Mouse (Mus musculus): ENCODE data around the gene Gfod2.
A peak's percentile ranks its signal among the peaks of the same experiment; 100 is the strongest.

Gfod2 gene

DNA sequence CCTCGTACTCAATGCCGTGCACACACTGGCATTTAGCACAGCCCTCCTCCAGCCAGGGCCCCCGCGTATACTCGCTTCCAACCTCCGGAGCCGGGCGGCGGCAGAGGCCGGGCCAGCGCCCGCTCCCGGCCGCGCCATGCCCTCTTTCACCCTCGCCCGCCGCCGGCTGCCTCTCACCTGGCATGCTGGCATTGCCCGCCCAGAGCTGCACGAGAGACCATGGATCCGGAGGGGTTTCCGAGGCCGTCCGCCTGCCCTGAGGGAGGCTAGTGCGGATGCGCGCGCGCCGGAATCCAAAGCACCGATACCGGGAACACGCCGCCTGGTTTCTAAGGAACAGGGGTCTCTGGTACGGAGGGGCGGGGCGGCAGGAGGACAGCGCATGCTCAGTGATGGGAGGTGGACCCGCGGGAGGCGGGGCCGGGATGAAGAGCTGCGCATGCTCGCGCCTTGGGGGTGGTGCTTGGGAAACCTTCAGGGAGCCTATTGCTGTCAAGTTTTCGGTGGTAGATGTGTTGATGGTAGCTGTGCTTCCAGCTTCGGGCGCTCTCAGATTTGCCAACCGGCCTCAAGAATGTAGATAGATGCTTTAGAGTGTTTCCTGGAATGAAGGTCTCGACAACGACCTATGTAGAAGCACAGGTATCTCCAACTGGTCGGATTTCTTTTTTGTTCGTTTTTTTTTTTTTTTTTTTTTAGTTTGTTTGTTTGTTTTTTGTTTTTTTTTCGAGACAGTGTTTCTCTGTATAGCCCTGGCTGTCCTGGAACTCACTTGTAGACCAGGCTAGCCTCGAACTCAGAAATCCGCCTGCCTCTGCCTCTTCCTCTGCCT lies at the start of gene Gfod2:
Gfod2 (minus strand) TSS at position 388 of the 832 bp plus-strand sequence.
- DNase-seq: peak; percentile 98

DNA sequence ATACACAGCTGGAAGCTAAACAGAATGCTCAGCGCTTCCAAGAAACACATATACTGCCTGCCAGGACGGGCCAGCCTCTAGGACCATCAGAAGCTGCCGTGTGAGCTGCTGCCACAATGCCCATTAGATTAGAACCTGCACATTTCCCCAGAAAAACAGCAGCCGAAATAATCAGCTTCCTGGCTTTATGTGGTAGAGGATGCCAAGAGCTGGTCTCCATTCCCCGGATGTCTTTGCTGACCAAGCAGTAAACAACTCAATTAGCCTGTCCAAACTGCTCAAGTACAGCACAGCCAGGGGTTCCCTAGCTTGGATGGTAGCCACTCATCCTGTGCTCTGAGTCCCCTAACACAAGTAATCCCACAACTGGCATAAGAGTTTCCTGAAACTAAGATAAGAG lies 49.3 kb upstream of the Gfod2 start:
- DNase-seq: no peak

DNA sequence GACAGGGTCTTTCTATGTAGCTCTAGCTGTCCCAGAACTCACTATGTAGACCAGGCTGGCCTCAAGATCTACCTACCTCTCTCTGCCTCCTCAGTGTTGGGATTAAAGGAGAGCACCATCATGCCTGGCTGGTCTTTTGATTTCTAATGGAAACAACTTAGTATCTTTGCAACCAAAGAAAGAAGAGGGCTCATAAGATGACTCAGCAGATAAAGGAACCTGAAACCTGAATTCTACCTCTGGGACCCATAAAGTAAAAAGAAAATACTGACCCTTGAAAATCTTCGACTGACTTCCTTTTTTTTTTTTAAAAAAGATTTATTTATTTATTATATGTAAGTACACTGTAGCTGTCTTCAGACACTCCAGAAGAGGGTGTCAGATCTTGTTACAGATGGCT lies 47.5 kb upstream of the Gfod2 start:
- DNase-seq: no peak

DNA sequence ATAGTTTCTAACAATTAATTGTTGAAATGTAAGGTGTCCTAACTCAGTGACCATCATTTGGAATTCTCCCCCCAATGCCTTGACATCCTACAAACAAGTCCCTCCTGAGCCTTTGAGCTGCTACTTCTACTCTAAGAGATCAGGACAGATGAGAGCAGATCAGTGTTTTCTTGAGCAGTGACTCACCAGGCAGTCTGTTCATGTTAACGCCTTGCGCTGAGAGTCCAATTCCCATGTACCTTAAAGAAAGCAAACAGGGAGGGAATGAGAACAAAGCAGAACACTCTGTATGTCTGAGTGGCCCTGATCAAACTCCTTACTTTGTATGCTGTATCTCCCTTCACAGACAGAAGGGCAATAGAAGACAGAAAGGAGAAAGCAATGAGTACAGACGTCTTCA lies 46.9 kb upstream of the Gfod2 start:
- no peak for DNase-seq

DNA sequence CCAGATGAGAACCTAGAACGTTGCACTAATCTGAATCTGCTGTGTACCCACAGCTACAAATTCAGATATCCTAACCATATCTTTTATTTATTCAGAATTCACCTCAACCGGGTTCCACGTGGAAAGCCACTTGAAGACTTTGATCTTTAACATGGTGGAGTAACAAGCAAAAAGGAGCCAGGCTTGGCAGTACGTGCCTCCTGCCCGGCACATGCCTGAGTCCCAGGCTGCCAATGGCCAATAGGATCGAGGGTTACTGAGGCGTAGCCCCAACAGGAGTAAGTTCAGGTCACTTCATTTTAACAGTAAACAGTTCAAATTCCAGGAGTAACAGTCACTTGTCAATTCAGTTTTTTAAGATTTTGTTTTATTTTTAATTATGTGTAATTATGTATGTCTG lies 46.3 kb upstream of the Gfod2 start:
- DNase-seq: no peak

DNA sequence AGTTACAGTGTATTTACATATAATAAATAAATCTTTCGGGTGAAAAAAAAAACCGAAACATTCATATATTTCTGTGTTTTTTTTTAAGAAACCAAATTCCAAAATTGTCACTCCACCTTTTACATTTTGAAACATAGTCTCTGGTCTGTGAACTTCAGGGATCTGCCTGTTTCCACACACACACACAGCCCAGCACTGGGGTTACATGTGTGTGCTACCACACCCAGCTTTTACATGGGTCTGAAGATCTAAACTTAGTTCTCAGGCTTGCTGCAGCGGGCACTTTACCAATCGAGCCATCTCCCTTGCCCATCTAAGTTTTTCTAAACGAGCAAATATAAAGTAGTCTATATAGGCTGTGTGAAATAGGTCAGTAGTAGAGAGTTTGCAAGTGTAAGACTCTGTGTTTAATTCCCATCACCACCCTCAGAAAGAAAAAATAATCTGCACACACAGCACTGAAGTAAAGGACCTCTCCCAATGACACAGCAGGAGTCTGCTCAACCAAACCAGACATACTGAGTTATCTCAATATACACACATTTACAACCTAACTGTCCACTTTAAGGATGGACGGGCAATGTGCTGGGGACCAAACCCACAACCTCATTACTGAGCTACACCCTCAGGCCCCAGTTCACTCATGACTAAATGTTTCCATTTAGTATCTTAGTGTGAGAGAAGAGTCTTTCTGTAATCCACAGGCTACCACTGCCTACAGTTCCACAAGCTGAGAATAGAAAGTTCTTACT lies 42.9 kb upstream of the Gfod2 start:
- no peak for DNase-seq

DNA sequence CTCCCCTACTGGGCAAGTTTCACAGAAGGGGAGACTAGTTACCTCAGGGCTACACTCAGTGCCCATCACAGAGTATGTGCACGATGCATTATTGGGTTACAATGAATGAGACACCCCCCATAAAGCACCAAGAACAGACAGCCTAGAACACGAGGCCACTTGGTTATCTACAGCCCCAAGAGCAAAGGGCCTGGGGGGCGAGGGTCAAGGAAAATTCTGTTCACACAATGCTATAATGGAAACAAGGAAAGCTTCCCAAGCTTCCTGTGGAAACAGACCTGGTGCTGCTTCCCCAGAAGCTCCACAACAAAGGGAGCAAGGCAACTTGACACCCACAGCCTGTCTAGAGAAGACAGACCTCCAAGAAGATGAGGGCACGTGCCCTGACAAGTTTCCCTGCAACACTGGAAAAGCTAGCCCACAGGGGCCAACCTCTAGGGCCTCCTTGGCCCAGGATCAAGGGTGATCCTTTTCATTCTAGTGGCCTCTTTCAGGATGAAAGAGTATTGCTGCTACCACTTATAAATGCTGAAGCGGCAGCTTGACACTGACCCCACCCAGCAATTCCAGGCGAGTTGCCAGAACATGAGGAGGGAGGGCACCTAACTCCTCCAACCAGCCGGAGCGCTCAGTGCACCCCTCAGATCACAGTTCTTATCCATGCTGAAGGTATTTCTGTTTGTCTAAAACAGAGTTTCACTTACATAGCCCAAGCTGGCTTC lies 40.8 kb upstream of the Gfod2 start:
- DNase-seq: peak; percentile 61 to 81

DNA sequence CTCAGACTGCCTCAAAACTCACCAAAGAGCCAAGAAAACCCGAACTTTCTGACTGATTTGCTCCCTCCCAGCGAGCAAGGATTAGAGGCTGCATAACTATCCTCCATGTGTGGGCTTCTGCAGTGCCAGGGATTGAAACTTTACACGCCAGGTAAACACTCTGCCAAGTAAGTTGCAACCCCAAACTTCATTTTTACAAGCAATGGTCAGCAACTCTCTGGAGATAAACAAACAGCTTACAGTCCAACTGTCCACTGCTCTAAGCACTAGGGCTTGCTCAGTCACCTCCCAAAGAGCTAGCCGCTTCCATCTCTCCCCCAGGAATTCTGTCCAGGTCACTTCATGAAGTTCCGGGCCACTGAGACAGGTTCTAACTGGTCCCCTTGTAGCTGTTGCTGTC lies 39.9 kb upstream of the Gfod2 start:
- no peak for DNase-seq

DNA sequence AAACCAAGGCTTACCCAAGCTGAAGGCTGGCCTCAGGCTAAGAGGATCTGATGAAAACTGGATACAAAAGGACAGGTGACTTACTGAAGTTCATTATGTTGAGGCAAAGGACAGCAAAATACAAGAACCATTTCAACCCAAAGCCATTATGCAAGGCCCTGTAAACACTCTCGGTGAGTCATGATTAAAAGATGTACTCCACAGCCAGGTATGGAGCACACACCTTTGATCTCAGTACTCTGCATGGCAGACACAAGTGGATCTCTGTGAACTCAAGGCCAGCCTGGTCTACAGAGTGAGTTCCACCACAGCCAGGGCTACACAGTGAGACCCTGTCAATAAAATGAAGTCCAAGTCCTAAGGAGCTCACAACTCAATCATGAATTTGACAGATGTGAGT lies 37.3 kb upstream of the Gfod2 start:
- no peak for DNase-seq

DNA sequence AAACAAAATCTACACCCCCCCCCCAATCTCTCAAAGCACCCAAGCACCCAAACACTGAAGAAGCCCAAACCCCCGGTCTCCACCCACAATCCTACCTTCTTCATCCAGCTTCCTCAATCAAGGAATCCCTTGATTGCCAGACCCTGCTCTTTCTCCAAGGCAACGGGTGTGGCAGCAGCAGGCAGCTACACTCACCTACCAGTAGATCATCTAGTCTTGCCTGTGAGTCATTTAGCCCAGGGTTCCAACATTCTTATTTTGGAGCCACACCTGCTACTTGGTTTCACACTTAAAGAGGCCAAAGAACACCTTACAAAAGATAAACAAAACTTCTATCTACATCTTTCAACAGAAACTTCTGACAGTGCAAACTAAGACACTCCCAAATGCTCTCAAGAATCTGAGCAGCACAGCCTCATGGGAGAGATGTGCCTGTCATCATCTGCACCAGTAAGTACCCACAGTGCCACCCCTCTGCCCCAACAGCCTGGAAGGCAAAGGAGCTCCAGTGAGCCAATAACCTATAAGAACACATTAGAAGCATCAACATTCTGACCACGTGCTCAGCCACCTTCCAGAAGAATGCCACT lies 35.6 kb upstream of the Gfod2 start:
- DNase-seq: no peak

DNA sequence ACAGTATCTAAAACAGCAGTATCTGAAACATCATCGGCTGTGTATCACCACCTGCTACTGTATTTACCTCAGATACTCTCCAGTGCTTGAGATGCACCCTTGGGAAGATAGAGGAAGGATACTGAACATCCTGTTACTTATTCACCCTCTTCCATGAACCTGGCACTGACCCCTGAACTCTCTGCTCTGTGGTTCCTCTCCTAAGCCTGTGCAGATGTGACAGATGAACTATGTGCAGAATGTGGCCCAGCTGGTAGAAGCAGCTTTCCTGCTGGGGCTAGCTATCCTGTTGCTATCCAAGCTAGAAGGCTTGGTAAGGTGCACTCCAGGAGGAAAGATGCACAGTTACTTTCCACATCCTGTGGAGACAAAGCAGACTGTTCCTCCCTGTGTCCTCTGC lies 34.9 kb upstream of the Gfod2 start:
- no peak for DNase-seq

DNA sequence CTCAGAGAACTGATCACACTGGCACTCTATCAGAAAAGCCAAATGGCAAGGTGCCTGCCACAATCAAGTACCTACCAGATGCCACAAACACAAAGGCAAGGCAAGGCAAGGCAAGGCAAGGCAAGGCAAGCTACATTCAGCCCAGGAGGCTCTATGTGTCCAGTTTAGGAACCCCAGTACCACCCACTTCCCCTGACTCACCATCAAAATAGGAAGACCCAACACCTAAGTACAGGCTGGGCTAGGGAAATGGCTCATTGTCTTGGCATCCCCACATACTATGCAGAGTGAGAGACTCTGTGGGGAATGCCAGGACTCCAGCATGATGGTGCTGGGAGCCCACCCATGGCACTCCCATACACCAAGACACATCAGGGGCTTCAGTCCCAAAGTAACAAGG lies 31.2 kb upstream of the Gfod2 start:
- DNase-seq: no peak

DNA sequence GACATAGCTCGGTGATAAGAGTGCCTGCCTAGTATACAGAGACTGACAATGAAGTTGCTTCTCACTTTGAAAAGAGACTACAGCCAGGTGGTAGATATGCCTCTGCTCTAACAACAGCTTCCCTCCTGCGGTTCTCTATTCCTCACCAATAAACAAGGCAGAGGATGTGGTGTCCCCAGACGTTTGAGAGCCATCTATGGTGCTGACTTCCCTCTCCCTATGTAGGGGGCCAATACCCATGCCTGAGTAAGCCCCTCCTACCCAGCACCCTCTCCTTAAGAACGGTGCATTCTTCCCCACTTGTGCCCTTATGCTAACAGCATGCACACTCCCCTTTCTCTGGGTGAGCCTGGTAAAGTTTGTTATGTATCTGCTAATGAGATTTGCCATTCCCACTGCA lies 30.5 kb upstream of the Gfod2 start:
- DNase-seq: no peak

DNA sequence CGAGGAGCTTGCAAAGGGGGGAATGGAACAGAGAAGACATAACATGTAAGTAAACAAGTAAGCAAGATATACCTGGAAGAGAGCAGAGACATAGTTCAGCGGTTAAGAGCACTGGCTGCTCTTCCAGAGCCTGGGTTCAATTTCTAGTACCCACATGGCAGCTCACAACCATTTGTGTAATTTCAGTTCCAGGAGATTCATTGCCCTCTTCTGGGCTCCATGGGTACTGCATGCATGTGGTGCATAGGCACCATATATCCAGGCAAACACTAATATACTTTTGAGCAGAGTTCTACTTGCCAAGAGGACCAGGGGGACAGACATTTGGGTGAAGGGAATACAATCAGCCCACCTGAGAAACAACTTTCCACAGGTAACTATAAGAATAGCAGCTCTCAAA lies 29.8 kb upstream of the Gfod2 start:
- peak in 1 of 2 experiments; percentile 59 for DNase-seq

DNA sequence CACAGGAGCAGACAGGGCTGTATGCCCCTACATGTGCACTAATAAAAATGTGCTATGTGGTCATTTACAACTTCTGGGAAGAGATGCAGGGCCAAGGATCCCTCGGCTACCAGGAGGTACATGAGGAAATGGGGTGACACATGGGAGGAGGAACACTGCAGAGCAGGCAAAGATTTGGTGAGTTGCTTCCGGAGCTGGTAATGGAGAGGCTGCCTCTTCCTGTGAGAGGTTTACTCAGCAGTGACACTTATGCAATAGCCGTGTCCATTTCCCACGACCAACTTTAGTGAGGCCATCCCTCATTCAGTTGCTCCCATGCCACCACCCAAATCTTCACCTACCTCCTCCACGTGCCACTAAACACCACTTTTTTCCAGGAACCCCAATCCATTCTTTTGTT lies 21.8 kb upstream of the Gfod2 start:
- no peak for DNase-seq

DNA sequence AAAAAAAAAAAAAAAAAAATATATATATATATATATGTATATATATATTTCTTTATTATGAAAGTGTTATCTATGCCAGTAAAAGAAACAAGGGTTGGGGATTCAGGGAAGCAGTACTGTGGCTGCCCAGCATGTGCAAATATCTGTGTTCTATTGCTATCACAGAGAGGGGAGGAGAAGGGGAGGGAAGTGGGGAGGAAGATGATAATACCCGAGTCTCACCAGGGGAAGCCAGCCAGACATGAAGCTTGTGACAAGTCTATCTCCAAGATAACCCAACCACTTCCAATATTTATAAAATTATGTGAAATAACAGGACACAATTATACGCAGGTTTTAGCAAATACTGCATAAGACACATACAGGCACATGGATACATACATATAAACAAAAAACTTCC lies 19.4 kb upstream of the Gfod2 start:
- DNase-seq: no peak

DNA sequence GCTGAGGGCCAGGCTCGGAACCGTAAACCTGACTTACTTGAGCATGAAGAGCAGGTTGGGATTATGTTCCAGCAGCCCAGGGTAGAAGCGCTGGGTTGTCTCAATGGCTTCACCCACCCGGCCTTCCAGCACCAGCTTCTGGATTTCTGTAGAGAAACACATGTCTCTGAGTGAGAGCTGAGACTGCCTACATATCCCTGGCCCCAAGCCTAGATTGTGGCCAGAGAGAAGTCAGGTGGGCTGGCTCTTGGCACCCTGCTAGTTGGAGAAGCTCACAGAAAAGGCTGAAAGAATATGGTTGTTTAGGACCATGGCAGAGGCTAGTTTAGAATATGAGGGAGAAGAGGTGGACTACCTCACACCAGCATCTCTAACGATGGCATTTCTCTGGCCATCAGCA lies 16.0 kb upstream of the Gfod2 start:
- peak in 1 of 2 experiments; percentile 40 for DNase-seq

DNA sequence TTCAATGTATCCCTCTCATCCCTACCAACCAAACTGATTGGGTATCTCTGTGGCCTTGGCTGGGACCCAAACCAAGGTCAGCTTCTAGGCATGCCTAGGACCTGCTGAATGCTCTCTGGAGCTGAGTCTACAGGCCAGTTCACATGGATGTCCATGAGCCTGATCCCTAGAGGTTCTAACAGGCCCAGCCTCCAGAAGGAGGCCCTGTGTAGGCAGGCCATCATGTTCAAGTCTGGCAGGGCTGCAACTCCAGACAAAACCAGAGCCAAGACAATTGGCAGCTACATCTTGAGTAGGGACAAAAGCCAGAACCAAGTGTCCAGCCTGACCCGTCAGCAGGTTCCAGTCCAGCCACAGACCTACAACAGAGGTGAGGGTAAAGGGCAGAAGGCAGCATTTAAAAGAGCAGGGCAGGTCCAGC lies 15.0 kb upstream of the Gfod2 start:
- DNase-seq: peak; percentile 61 to 68

DNA sequence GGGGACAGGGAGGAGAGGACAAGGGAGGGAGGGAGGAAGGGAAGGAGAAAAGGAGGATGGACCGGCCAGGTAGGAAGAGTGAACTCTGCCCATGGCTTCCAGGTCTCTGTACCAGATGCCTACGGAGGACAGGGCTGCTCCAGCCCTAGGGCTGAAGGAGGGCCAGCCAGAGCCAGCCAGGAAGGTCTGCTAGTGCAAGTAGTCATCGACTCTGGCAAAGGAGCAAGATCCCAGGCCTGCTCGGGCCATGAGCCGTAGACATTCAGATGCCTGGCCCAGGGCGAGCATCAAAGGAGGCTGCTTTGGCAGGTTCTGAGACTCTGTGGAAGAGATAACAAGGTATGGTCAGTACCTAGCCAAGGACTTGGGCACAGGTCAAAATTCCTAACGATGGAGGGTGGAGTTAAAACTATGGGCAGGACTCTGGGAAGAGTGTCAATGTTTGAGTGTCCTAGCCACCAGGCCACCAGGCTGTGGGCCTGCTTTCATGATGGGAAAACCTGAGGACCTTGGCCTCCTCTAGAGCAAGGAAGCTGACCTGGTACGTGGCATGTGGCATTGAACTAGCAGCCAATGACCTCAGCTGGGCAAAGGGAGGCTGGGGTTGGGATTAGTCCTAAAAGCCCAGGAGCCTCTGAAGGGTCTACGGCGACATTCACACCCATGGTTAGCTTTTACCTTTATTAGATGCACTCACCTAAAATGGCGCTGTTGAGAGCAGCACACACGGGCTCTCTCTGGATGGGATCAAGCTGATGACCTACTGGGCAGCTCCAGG lies 13.1 kb upstream of the Gfod2 start:
- DNase-seq: no peak

DNA sequence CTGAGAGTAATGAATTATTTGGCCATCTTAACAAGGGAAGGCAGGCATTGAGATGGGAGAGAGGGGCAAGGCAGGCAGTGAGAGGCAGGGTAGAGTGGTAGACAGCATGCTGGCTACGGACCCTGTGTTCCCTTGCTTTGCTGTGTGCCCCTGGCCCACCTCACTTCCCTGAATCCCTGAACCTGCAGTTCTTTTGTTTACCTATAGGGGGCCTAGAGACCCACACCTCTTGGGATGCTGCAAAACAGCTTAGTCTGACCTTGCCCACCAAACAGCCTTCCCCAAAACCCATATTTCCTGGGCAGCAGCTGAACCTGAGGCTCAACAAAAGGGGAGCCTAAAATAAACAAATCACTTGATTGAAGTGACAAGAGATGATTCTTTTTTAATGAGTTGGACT lies 12.1 kb upstream of the Gfod2 start:
- no peak for DNase-seq

DNA sequence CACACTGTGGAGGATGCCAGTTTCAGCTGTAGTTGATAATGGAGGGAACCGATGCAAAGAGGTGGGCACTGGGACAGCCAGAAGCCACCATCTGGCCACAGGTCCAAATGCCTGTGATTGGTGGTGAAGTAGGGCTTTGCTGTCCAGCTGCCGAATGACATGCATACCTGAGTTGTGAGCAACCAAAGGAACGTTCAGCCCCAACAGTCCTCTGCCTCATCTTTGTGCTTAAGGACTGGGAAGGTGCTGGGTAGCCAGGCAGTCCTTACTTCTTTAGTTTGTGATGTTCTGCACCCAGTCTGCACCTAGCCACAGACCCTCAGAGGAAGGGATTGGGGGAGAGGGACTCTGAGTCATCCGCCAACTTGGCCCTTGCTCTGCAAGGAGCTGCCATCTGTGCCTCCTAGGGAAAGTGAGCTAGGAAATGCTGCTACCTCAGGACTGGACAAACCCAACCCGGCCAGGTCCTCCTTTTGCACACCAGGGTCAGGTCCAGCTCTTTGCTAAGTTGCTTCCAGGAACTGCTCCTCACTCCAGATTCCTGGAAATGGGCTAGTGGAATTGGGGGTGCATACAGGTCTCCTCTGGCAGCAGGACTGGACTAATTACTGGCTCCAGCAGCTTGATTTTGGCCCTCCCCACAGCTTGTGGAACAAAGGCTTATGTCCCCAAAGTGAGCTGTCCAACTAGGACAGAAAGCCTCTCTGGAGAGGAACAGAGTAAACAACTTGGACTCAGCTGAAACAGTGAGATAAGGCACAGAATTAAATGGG lies 10.2 kb upstream of the Gfod2 start:
- peak in 1 of 2 experiments; percentile 40 for DNase-seq

All from cerebellum, postnatal 25 days (tissue).